Mouse (Mus musculus): ENCODE data around the gene Tmem145.
A peak's percentile ranks its signal among the peaks of the same experiment; 100 is the strongest.
"Not testable (repeated sequence)": the region's sequence is repeated elsewhere in the genome, so short reads cannot be mapped to it uniquely, and the experiment has no call there.

Gene Tmem145

GRCm38 (mm10) chr7:25323219-25323618, 17.3 kb downstream of the Tmem145 start:
- DNase-seq (ENCODE audit: low spot score), result no peak

GRCm38 (mm10) chr7:25325431-25325830, 19.5 kb downstream of the Tmem145 start:
- DNase-seq (ENCODE audit: low spot score), result not testable (repeated sequence)

- no peak for DNase-seq (ENCODE audit: low spot score)
Measured at GRCm38 (mm10) chr7:25326233-25326632, 20.3 kb downstream of the Tmem145 start.

- peak; percentile 64 for DNase-seq (ENCODE audit: low spot score)
Measured at GRCm38 (mm10) chr7:25333596-25334307, 27.8 kb downstream of the Tmem145 start.

GRCm38 (mm10) chr7:25334472-25334871, 28.6 kb downstream of the Tmem145 start:
- DNase-seq (ENCODE audit: low spot score), result no peak

- DNase-seq (ENCODE audit: low spot score), result no peak
Measured at GRCm38 (mm10) chr7:25339329-25339728, 33.4 kb downstream of the Tmem145 start.

- no peak for DNase-seq (ENCODE audit: low spot score)
Measured at GRCm38 (mm10) chr7:25341000-25341784, 35.3 kb downstream of the Tmem145 start.

GRCm38 (mm10) chr7:25348861-25349260, 43.0 kb downstream of the Tmem145 start:
- no peak for DNase-seq (ENCODE audit: low spot score)

- DNase-seq (ENCODE audit: low spot score), result no peak
Measured at GRCm38 (mm10) chr7:25358721-25359206, 52.9 kb downstream of the Tmem145 start.

GRCm38 (mm10) chr7:25363151-25363550, 57.2 kb downstream of the Tmem145 start:
- DNase-seq (ENCODE audit: low spot score), result no peak

GRCm38 (mm10) chr7:25363632-25364031, 57.7 kb downstream of the Tmem145 start:
- no peak for DNase-seq (ENCODE audit: low spot score)
